Mouse (Mus musculus): ENCODE data around the gene Nemf.

Gene Nemf

DNA sequence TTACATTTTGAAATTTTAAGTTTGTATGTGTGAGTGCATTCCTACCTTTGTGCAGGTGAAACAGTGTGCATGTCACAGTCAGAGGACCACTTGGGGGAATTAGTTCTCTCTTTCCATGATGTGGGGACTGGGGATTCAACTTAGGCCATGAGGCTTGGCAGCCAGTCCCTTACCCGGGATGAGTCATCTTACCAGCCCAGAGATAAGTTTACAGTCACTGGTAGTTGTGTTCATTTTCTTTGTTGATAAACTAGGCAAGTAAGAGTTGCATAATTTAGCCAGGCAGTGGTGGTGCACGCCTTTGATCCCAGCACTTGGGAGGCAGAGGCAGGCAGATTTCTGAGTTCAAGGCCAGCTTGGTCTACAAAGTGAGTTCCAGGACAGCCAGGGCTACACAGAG, 52.9 kb downstream of the Nemf start:
- DNase-seq (ENCODE audit: low read depth) = peak; percentile 34

DNA sequence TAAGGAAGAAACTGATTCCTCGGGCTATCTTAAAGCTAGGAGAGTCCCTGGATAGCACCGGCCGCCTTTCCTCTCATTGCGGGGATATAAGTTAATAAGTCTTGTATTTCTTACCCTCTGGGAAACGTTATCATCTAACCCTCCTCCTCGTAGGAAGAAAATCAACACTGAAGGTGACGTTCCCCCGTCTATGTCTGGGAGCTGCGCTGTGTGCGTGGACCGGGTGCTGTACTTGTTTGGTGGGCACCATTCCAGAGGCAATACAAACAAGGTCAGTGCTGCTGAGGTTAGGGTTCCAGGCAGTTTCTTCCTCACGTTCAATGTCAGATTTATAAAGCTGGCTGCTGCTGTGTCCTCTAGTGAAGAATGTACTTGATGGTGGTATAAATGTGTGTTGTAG, 54.8 kb downstream of the Nemf start:
- DNase-seq (ENCODE audit: low read depth) = no peak

DNA sequence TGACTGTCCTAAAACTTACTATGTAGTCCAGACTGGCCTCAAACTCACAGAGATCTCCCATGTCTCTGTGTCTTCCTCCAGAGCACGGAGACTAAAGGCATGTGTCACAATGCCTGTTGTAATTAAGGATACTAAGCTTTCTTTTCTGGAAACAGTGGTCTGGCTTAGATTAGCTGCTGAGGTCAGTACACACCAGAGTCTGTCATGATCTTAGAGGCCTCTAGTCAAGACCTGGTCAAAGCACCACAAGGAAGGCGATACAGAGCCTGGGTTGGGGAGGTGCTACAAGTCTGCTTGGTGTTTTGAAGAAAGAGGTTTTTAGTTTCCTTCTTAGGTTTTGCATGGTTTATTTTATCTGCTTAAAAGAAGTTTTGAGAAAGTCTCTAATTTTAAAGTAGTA, 56.6 kb downstream of the Nemf start:
- no peak for DNase-seq (ENCODE audit: low read depth)

DNA sequence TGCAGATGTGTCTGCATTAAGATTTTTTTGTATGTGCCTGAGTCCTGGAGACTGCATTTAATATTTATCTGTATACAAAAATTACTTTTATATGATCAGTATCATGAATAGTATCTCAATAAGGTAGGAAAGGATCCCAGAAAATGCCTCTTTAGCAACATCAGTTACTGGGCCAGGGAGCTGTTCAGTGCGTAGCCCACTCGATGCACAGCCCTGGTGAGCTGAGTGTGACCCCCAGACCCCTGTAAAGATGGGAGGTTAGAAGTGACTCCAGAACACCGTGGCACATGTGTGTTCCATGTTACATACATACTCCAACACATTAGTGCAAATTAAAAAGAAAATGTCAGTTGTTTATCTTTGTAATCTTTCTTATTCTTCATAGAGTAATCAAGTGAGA, 57.1 kb downstream of the Nemf start:
- DNase-seq (ENCODE audit: low read depth) = no peak

DNA sequence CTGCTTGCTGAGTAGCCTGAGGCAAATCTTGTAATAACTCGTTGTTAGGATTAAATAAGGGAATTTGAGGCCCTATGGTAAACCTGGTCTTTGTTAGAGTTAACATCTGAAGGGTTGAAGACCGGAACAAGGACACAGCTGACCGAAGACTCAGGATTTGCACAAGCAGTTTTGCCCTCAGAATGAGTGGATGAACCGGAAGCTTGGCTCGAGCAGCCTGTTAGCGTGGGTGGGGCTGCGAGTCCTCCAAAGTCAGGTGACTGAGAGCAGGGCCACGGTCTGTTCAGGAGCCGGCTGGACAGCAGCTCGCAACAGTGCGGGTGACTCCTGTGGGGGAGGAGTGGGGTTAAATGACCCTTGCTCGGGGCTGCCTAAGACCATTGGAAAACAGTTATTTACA, 57.7 kb downstream of the Nemf start:
- no peak for DNase-seq (ENCODE audit: low read depth)

DNA sequence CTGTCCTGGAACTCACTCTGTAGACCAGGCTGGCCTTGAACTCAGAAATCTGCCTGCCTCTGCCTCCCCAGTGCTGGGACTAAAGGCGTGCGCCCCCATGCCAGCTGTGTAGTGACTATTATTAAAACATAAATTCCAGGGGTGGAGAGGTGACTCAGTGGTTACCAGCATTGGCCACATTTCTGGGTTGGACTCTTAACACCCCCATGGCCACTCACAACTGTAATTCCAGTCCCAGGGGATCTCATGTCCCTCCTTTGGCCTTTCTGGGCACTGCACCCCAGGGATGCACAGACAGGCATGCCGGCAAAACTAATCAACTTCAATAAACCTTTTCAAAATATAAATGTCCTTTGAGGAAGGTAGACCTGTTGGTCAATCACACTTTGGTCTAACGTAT, 58.7 kb downstream of the Nemf start:
- DNase-seq (ENCODE audit: low read depth) = no peak

DNA sequence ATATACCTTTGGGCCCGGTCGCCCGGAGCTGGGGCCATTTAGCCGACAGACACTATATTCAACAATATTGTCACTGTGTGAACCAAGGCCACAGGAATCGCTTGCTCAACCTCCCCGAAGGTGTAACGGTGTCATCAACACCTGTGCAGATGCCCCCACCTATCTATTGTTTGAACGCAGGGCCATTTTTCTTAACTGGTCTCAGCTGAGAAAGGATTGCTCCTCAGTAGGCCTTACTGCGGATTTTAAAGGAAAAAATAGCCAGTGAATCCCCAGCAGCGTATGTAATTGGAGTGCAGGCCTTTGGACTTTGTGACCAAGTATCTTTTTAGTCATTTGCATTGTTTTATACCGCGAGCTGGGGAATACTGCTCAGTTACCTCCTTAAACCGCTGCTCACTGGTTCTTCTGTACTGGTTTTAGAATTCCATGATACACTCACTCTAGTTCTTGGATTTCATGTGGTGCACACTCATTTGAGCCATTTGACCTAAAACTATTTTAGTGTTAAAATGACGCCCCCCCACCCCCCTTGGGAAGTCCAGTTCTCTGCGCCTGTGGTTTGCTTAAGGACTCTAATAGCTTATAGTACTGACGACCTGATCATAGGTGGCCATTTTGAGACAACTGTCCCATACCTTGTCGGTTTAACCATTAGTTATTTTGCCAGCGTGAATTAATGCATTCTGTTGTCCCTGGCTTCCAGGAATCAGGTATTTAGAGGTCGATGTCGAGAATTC, 59.4 kb downstream of the Nemf start:
- peak; percentile 25 for DNase-seq (ENCODE audit: low read depth)

DNA sequence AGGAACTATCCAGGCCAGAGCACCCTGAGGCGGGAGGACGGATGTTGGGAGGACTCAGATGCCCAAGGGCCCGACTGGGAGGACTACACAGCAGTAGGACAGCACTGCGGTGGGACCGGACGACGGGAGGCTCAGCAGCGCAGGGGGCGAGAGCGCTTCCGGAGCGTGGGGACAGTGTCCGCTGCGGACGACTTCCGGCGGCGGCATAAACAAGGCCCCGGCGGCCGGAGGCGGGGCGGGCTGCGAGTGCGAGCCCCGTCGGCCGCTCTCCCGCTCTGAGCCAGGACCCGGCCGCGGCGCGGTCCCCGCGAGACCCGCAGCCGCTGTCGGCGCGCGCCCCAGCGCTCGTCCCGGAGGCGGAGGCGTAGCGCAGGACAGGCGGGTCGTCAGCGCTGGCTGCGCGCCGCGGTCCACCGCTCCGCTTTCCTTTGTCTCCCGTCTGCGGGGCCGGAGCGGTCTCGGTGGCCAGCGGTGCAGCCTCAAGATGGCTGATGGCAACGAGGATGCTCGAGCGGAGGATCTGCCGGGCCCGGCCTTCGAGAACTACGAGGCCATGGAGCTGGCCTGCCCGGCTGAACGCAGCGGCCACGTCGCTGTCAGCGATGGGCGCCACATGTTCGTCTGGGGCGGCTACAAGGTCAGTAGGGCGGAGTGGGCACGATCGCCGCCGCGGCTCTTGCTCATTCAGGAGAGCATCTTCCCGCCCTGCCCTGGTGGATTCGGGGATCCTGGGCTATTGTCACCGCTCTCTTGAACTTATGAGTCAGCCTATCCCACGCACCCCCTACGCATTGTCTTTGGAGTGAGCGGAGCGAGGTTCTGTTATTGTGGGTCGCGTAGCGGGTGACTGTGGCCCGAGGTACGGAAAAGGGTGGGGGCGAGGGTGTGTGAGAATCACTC, 60.2 kb downstream of the Nemf start, which contains the start of gene Klhdc2:
TSS of gene Klhdc2 (plus strand) at position 171 of the 900 bp plus-strand sequence.
- DNase-seq (ENCODE audit: low read depth) = peak; percentile 92

DNA sequence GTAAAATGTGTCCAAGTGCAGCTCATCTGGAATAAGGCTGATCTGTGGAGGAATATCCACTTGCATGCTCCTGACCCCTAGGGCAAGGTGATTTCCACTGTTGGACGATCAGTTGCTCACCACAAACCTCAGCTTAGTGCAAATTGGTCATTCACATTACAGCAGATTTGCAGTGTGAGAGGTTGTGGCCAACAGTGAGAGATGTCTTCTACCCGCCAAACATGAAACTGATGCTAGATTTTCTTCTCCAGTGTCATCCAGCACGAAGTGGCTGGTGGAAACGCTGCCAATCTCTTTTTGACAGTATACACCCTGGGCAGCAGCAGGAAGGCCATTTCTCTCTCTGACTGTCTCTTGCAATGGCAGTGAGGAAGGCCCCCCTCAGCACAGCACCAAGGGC, 61.3 kb downstream of the Nemf start:
- peak; percentile 26 for DNase-seq (ENCODE audit: low read depth)

DNA sequence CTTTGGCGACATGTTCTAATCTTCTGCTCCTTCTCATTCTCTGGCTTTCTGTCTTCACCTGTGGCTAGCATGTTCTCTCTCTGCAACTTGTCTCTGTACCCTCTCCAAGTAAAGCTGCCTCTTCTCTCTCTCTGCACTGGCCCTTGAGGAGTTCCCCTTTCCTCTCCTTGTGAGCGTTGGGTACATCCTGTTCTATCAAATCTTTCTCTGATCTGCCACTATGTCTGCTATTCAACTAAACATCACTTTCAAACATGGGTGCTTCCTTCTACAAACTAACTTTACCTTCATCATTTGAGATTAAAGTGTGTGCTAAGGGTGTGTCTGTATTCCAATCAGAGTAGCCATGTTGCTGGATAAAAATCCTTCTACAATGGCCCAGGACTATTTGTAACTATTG, 62.0 kb downstream of the Nemf start:
- DNase-seq (ENCODE audit: low read depth) = no peak

DNA sequence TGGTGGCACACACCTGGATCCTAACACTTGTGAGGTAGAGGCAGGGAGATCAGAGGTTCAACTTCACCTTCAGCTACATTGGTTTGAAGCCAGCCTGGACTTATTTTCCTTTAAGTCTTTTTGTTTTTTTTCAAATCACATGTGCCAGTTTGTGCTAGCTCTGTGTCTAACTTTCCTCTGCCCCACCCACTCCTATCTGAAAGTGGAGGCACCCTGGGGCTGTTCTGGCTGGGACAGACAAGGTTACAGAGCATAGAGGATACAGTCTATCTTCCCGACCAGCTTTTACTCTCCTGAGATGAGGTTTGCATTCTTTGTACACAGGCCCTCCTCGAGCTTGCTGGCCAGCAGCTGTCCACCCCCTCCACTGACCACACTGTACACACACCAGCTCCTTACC, 63.1 kb downstream of the Nemf start:
- DNase-seq (ENCODE audit: low read depth) = no peak

DNA sequence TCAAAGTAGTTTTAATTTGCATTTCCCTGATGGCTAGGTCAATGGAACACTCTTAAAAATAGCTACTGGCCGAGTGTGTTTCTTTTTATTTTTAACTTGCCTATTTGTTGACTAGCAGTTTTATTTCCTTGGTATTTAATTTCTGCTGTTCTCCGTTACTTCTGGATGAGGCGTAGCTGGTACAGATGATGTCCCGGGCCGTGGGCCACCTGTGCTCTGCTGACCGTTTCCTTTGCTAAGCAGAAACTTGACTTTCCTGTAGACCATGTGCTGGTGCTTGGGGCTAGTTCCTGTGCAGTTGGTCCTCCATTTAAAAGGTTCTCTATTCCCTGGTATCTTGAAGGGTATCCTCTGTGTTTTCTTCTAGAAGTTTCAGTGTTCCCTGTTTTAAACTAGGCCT, 64.6 kb downstream of the Nemf start:
- no peak for DNase-seq (ENCODE audit: low read depth)

DNA sequence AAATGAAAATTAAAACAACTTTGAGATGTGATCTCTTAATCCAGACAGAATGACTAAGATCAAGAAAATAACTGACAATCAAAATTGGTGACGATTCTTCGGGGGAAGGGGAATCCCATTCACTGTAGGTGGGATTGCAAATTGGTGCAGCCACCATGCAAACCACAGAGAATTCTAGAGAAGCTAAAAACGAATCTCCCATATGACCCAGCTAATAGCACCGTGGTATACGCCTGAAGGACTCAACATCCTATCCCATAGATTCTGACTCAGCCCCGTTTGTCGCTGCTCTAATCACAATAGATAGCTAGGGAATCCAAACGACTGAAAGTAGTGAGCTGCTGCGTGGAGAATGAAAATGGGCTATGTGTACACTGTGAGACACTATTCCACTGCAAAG, 68.3 kb downstream of the Nemf start:
- no peak for DNase-seq (ENCODE audit: low read depth)

DNA sequence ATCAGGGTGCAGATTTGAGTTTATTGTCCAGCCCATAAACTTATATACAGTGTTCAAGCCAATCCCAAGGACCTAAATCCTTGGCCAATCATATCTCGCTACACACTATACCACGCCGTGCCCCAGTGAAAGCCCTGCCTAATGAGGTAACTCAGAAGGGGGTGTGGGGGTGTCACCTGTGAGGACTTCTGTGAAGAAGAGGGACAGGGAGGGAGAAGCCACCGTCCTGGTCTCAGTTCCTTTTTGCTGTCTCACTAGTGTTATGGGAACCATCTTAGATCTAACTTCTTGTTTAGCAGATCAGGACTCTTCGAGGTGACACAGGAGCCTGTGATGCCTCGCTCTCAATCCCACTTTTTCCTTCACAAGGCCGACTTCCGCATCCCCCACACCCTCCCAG, 69.4 kb downstream of the Nemf start:
- no peak for DNase-seq (ENCODE audit: low read depth)

DNA sequence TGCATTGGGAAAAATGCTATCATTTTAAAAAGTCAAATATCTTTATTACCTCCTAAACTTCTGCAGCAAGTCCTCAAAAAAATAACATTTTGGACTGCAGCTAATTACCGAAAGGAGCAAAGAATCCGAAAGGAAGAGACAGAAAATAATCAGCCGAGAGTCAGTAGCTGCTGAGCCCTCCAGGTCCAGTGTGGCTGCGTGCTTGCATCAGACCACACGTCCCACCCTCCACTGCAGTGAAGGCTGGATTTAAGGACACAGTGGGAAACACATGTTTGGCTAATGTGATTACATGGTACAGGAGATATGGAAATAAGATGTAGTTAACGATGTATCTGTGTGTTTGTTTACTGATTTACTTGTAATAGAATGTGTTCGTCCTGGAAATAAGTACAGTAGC, 73.8 kb downstream of the Nemf start:
- no peak for DNase-seq (ENCODE audit: low read depth)

DNA sequence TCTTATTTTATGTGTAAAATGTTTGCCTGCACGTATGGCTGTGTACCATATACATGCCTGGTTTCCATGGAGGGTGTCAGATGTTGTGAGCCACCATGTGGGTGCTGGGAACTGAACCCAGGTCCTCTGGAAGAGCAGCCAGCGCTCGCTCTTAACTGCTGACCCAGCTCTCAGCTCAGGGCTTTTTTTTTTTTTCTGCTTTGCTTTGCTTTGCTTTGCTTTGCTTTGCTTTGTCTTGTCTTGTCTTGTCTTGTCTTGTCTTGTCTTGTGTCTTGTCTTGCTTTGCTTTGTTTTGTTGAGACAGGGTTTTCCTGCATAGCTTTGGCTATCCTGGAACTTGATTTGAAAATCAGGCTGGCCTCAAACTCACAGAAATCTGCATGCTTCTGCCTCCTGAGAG, 76.0 kb downstream of the Nemf start:
- no peak for DNase-seq (ENCODE audit: low read depth)

DNA sequence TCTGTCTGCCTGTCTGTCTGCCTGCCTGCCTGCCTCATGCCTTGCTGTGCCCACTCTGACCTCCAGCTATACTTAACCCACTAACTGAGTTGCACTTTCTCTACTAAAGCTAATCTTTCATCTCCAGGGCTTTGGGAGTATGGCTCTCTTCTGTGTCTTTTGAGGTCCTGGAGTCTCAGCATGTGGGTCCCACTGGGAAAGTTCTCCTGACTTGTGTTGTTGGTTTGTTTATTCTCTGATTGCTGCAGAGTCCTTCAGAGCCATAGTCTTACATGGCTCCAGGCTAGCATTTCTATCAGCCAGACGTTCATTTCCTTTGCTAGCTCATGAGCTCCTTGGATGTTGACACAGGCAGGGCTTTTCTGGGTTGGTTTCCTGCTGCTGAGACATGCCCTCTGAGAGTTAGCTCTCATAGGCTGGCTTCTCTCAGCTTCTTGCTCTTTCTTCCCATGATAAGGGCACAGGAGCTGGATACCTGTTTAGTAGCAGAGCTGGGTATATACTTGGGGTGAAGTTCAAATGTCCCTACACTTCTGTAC, 77.0 kb downstream of the Nemf start:
- no peak for DNase-seq (ENCODE audit: low read depth)

DNA sequence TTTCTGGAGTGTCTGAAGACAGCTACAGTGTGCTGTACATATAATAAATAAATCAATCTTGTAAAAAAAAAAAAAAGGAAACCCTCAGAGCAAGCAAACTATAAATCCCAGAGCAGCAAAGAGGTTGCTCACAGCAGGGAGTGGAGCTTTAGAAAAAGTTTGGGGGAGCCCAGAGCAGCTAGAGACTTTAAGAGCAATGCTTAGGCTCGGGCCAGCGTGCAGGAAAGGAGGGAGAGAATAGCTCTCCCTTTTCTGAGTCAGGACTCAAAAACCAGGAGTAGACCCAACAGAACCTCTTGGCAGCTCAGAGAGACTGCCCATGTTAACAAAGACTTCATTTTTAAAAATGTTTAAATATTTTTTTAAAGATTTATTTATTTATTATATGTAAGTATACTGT, 88.0 kb downstream of the Nemf start:
- no peak for DNase-seq (ENCODE audit: low read depth)

DNA sequence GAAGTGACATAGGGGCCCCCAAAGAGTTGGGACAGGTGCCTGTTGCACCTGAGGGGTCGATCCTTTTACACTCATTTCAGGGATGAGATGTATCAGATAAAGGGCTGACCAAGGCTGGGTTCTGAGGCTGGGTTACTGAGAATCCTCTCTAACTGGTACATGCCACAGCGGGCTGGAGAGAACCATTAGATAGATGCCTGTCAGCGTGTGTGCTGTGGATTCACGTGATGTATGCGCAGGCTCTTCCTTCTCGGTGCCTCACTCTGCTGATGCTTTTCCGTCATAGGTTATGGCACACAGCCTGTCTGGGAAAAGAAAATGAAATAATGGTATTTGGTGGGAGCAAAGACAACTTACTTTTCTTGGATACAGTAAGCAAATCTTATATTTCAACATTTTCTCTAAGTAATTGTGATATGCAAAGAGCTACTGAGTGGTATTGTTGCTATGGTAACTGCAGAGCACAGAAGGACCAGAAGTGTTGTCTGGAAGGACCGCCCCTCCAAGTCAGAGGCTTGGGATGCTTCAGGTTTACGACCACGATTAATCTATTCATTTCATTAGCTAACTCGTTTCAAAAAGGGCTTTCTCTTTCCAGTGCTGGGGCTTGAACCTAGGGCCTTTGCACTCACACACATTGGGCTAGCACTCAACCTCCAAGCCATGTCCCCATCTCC, 88.9 kb downstream of the Nemf start:
- DNase-seq (ENCODE audit: low read depth) = no peak

DNA sequence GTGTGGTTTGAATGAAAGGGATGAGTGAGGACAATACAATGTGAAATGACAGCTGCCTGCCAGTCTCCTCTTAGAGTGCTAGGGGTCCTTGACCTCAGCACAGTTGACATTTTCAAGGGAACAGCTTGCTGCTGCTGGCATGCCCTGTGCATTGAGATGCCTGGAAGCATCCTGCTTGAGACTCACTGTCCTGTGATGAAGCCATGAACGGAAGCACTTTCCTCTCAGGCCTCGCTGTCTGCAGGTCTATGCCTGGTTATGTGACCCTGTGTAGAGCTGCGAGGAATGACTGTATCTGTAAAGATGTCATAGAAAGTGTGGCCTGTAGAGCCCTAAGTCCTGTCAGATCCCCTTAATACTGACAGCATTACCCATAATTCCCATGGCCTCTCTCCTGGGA, 91.9 kb downstream of the Nemf start:
- DNase-seq (ENCODE audit: low read depth) = no peak

DNA sequence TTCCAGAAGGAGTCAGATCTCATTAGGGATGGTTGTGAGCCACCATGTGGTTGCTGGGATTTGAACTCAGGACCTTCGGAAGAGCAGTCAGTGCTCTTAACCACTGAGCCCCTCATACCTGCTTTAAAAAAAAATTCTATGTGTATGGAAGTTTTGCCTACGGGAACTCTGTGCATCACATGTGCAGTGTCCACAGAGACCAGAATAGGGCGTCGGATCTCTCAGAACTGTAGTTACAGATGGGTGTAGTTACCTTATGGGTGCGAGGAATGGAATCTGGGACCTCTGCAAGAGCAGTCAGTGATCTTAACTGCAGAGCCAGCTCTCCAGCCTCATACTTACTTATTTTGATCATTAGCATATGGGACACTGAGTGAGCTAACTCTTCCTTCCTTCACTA, 94.7 kb downstream of the Nemf start:
- DNase-seq (ENCODE audit: low read depth) = no peak

Data from NIH3T3 (cell line).